ENCODE assay signal across 9 mouse cellular contexts in the genomic region with DNA sequence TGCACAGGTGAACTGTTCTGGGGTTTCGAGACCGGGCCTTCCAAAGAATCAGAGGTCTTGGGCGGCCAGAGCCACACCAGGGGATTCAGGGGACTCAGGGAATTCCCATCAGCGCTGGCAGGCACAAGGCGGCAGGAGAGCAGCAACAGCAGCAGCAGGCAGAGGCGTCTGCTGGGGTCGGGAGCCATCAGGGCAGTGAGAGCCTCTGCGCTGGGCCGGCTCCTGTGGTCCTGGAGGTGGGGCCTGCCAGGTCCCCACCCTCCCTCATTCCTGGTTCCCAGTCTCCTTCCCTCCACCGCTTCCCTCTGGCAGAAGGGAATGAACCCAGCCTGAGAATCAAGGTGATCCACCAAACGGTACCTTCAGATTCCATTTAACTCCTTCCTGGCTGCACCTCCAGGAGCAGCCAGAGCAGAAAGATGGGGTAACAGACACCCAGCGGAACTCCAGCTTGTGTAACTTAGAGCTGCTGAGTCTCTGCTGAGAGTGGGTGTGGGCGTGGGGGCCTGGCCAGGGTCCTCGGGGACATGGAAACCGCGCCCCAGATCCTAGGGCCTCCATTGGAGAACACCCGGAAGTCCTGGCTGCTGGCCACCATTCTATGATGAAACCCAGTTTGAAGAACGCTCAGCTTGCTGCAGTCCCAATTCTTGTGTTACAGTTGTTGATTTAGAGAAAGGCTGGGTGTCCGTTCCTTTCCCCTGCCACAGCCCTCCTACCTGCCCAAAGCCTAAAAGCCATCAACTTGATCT. TPM values are rescaled to one million over a fixed set of nuclear protein-coding genes. Genes with fewer than 3 reads are reported as not detected.
DNase-seq lines count a peak whose midpoint lies in the region; ATAC-seq and TF ChIP-seq lines count a peak whose summit lies in the region.
"Had no signal": no experiment of that assay in that cellular context is flagged by ENCODE, and none has a peak within 500 bp of the region (broad histone marks: within the 10 kb centered on the region; RNA-seq: fewer than 3 reads in every experiment).

No protein-coding gene starts in this region.

- peak; percentile 81 for DNase-seq in testis, postnatal 10 days (ENCODE audit: low spot score)
- DNase-seq in testis, postnatal 14 days (ENCODE audit: low spot score): no peak
- DNase-seq in urinary bladder, postnatal 4 days (ENCODE audit: low spot score in 2 of 2): peak; percentile 69 to 83
- no peak for DNase-seq in hindbrain, embryonic 14.5 days (ENCODE audit: low spot score)
- DNase-seq in forebrain, postnatal 0 days: no peak
- DNase-seq in thymus, postnatal 4 days: no peak

- ATAC-seq in heart, embryonic 15.5 days (replicated peaks; ENCODE audit: insufficient number of reproducible peaks, insufficient read depth, low FRiP score, low read depth): no peak
- ATAC-seq in liver, embryonic 15.5 days (ENCODE audit: insufficient read depth): peak; percentile 69
- ATAC-seq in hindbrain, embryonic 14.5 days (ENCODE audit: low FRiP score): no peak
- no peak for ATAC-seq in forebrain, postnatal 0 days

- peak overlapping the region; percentile 31; the same call in 1 of the 2 replicates for H3K27ac ChIP-seq in heart, embryonic 15.5 days
- H3K27ac ChIP-seq in liver, embryonic 15.5 days (replicated peaks): peak overlapping the region; percentile 80
- no peak overlapping the region for H3K27ac ChIP-seq in hindbrain, embryonic 14.5 days
- H3K27ac ChIP-seq in forebrain, postnatal 0 days (ENCODE audit: low read depth, low read length): no peak overlapping the region
- H3K27ac ChIP-seq: neural tube, embryonic 13.5 days had no signal

- no peak overlapping the region; the same call in 1 of the 2 replicates for H3K4me3 ChIP-seq in heart, embryonic 15.5 days
- peak overlapping the region; percentile 49 for H3K4me3 ChIP-seq in liver, embryonic 15.5 days (replicated peaks)
- no peak overlapping the region for H3K4me3 ChIP-seq in hindbrain, embryonic 14.5 days (replicated peaks; ENCODE audit: low read length)
- no peak overlapping the region for H3K4me3 ChIP-seq in forebrain, postnatal 0 days (ENCODE audit: low read depth, low read length)
- H3K4me3 ChIP-seq: neural tube, embryonic 13.5 days had no signal

- TF ChIP-seq CTCF in forebrain, postnatal 0 days (IDR thresholded peaks at IDR 0.05; ENCODE audit: low read depth): no peak

- H3K9me3 ChIP-seq in heart, embryonic 15.5 days (replicated peaks): no peaks in the 10 kb centered on the region
- no peaks in the 10 kb centered on the region for H3K9me3 ChIP-seq in liver, embryonic 15.5 days (replicated peaks)
- no peaks in the 10 kb centered on the region for H3K9me3 ChIP-seq in hindbrain, embryonic 14.5 days (ENCODE audit: control insufficient read depth, low read length)
- no peaks in the 10 kb centered on the region for H3K9me3 ChIP-seq in forebrain, postnatal 0 days (ENCODE audit: low read length)
- H3K9me3 ChIP-seq: neural tube, embryonic 13.5 days had no signal

- WGBS in heart, embryonic 15.5 days: 47% methylated on average over 19 of the region's 19 CpGs
- 54% methylated on average over 19 of the region's 19 CpGs for WGBS in liver, embryonic 15.5 days (ENCODE audit: insufficient replicate concordance)
- 72% methylated on average over 19 of the region's 19 CpGs for WGBS in hindbrain, embryonic 14.5 days
- 70% methylated on average over 19 of the region's 19 CpGs for WGBS in forebrain, postnatal 0 days

- H3K27me3 ChIP-seq in heart, embryonic 15.5 days: no peaks in the 10 kb centered on the region
- no peaks in the 10 kb centered on the region for H3K27me3 ChIP-seq in liver, embryonic 15.5 days
- no peaks in the 10 kb centered on the region for H3K27me3 ChIP-seq in hindbrain, embryonic 14.5 days (ENCODE audit: control insufficient read depth, insufficient read depth, low read length)
- no peaks in the 10 kb centered on the region for H3K27me3 ChIP-seq in forebrain, postnatal 0 days (ENCODE audit: insufficient read depth, low read length)
- H3K27me3 ChIP-seq: neural tube, embryonic 13.5 days had no signal

- H3K36me3 ChIP-seq in heart, embryonic 15.5 days: no peaks in the 10 kb centered on the region
- H3K36me3 ChIP-seq in liver, embryonic 15.5 days (replicated peaks): no peaks in the 10 kb centered on the region
- no peaks in the 10 kb centered on the region for H3K36me3 ChIP-seq in hindbrain, embryonic 14.5 days (replicated peaks; ENCODE audit: control insufficient read depth, insufficient read depth)
- no peaks in the 10 kb centered on the region for H3K36me3 ChIP-seq in forebrain, postnatal 0 days (ENCODE audit: insufficient read depth)
- H3K36me3 ChIP-seq: neural tube, embryonic 13.5 days had no signal

- peak overlapping the region; percentile 21 for H3K4me2 ChIP-seq in heart, embryonic 15.5 days
- peak overlapping the region; percentile 55 for H3K4me2 ChIP-seq in liver, embryonic 15.5 days
- no peak overlapping the region for H3K4me2 ChIP-seq in hindbrain, embryonic 14.5 days (replicated peaks)
- no peak overlapping the region for H3K4me2 ChIP-seq in forebrain, postnatal 0 days (ENCODE audit: low read depth)
- H3K4me2 ChIP-seq: neural tube, embryonic 13.5 days had no signal

- H3K4me1 ChIP-seq in heart, embryonic 15.5 days (replicated peaks): peaks cover 76% of the 10 kb centered on the region
- peaks cover 21% of the 10 kb centered on the region for H3K4me1 ChIP-seq in liver, embryonic 15.5 days (replicated peaks)
- no peaks in the 10 kb centered on the region for H3K4me1 ChIP-seq in hindbrain, embryonic 14.5 days (replicated peaks; ENCODE audit: control insufficient read depth, insufficient read depth, low read length)
- H3K4me1 ChIP-seq in forebrain, postnatal 0 days (ENCODE audit: insufficient read depth): no peaks in the 10 kb centered on the region

- no peak overlapping the region for H3K9ac ChIP-seq in heart, embryonic 15.5 days
- peak overlapping the region; percentile 26; the same call in 1 of the 2 replicates for H3K9ac ChIP-seq in liver, embryonic 15.5 days
- H3K9ac ChIP-seq in hindbrain, embryonic 14.5 days: no peak overlapping the region
- no peak overlapping the region for H3K9ac ChIP-seq in forebrain, postnatal 0 days
- H3K9ac ChIP-seq: neural tube, embryonic 13.5 days had no signal

RNA-seq across cellular contexts. Expression of a gene that starts 52.7 kb away (rescaled TPM):
- polyA plus RNA-seq in heart, embryonic 15.5 days (2015; fragmentation: Nextera tagmentation; extraction: Ambion mirVana): 108 and 136 TPM in 2 replicates
- polyA plus RNA-seq in liver, embryonic 15.5 days (2015; fragmentation: Nextera tagmentation; extraction: Ambion mirVana): 66.0 and 88.2 TPM in 2 replicates
- polyA plus RNA-seq in hindbrain, embryonic 14.5 days (2014; fragmentation: Nextera tagmentation; extraction: Ambion mirVana): 38.6 and 51.2 TPM in 2 replicates
- total RNA-seq in forebrain, postnatal 0 days (2014; rRNA removed): 24.7 and 28.4 TPM in 2 replicates
- polyA plus RNA-seq in forebrain, postnatal 0 days (2015; fragmentation: Nextera tagmentation; extraction: Ambion mirVana): 11.7 and 12.6 TPM in 2 replicates

Comparison
In these comparisons a context has a peak if more than half of its experiments do, and no peak if none do; other contexts are left out.
1. DNase-seq: peak in testis, postnatal 10 days (single experiment) and urinary bladder, postnatal 4 days (2 of 2); none in testis, postnatal 14 days (single experiment), hindbrain, embryonic 14.5 days (single experiment), forebrain, postnatal 0 days (single experiment) and thymus, postnatal 4 days (single experiment).
2. H3K27ac ChIP-seq: peak in heart, embryonic 15.5 days (single experiment) and liver, embryonic 15.5 days (single experiment); none in hindbrain, embryonic 14.5 days (single experiment) and forebrain, postnatal 0 days (single experiment).
3. H3K4me2 ChIP-seq: peak in heart, embryonic 15.5 days (single experiment) and liver, embryonic 15.5 days (single experiment); none in hindbrain, embryonic 14.5 days (single experiment) and forebrain, postnatal 0 days (single experiment).